ENCODE assay signal across 24 mouse cellular contexts in genomic region chr13:70313205-70313604, GRCm38 (mm10).
"Had no signal": no experiment of that assay in that cellular context is flagged by ENCODE, and none has a peak within 500 bp of the region (broad histone marks: within the 10 kb centered on the region; RNA-seq: fewer than 3 reads in every experiment).

No protein-coding gene starts in this region.

- DNase-seq: forebrain, postnatal 0 days; gastrocnemius, postnatal 14 days; gastrocnemius, postnatal 36 days; heart, adult 18-20 months; heart, postnatal 14 days; heart, postnatal 36 days; kidney, adult 11 months; kidney, adult 2 months; kidney, postnatal 36 days; layer of hippocampus, adult 9-11 months; layer of hippocampus, postnatal 36 days; left cerebral cortex, postnatal 4 days had no signal

- H3K4me2 ChIP-seq: heart, embryonic 11.5 days; heart, embryonic 13.5 days; heart, embryonic 15.5 days; hindbrain, embryonic 12.5 days; hindbrain, embryonic 14.5 days; limb, embryonic 13.5 days; limb, embryonic 15.5 days; liver, embryonic 12.5 days had no signal

- H3K4me1 ChIP-seq: heart, embryonic 13.5 days; heart, embryonic 15.5 days; limb, embryonic 13.5 days; limb, embryonic 15.5 days; liver, embryonic 12.5 days had no signal

- H3K36me3 ChIP-seq: heart, embryonic 13.5 days; heart, embryonic 15.5 days; hindbrain, embryonic 12.5 days; limb, embryonic 13.5 days; limb, embryonic 15.5 days; liver, embryonic 12.5 days had no signal

- H3K9ac ChIP-seq: forebrain, postnatal 0 days; heart, embryonic 13.5 days; heart, embryonic 15.5 days; hindbrain, embryonic 12.5 days; hindbrain, embryonic 14.5 days; limb, embryonic 13.5 days; limb, embryonic 15.5 days; liver, embryonic 12.5 days; liver, embryonic 14.5 days had no signal

- H3K27ac ChIP-seq: heart, embryonic 13.5 days; heart, embryonic 15.5 days; hindbrain, embryonic 12.5 days; hindbrain, embryonic 14.5 days; hindbrain, postnatal 0 days; kidney, postnatal 0 days; limb, embryonic 13.5 days; limb, embryonic 15.5 days; liver, embryonic 12.5 days; liver, embryonic 14.5 days had no signal

- H3K4me3 ChIP-seq: heart, embryonic 13.5 days; heart, embryonic 15.5 days; hindbrain, embryonic 12.5 days; limb, embryonic 13.5 days; limb, embryonic 15.5 days; liver, embryonic 12.5 days had no signal

- H3K9me3 ChIP-seq: heart, embryonic 13.5 days; heart, embryonic 15.5 days; hindbrain, embryonic 12.5 days; limb, embryonic 13.5 days; limb, embryonic 15.5 days; liver, embryonic 12.5 days had no signal

- ATAC-seq: forebrain, postnatal 0 days; hindbrain, postnatal 0 days; intestine, embryonic 16.5 days; liver, embryonic 12.5 days had no signal

- H3K27me3 ChIP-seq: heart, embryonic 13.5 days; heart, embryonic 15.5 days; hindbrain, embryonic 12.5 days; limb, embryonic 13.5 days; limb, embryonic 15.5 days; liver, embryonic 12.5 days had no signal
